Mouse (Mus musculus) liver, adult (tissue): Measurements from ENCODE around the gene Reep1.

Source experiments
- GATA4 ChIP-seq: IDR thresholded peaks from 2 replicates; pipeline ENCODE4 v1.6.1; 2014; ENCODE audit warnings: mild to moderate bottlenecking, low read length; ENCODE audit not compliant: insufficient replicate concordance

The Reep1 gene

DNA sequence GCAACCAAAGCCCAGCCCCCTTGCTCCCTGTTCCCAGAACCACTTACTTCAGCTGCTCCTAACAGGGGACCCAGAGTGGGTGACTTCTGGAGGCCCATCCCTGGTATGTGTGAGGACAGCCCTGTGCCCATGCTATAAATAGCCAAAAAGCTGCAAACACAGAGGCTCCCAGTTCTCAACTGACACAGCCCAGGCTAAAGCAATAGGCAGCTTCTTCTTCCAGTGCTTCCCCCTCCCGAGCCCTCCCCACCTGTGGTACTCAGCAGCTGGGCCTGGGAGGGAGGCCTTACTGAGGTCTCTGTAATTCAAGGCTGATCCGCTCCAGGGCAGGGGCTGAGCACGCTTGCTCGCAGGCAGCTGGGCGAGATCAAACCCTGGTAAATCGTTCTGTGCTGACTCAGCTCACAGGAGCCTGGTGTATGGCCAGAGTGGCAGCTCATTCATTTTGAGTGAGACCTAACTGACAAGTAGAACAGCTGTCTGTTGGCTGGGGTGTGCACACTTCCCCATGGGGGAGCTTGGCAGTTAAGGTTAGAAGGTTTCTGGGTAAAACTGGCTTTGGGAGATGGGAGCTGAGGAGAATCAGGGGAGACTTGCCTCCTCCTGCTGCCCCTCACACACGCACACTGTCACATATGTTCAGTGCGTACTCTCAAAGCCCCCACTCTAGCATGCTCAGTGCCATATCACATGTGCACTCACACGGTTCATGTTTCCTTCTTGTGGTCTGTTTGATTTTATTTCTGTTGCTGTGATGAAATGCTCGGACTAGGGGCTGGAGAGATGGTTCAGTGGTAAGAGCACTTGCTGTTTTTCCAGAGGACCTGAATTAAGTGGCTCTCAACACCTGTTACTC, 49.9 kb downstream of the Reep1 start:
- no peak for TF ChIP-seq GATA4

DNA sequence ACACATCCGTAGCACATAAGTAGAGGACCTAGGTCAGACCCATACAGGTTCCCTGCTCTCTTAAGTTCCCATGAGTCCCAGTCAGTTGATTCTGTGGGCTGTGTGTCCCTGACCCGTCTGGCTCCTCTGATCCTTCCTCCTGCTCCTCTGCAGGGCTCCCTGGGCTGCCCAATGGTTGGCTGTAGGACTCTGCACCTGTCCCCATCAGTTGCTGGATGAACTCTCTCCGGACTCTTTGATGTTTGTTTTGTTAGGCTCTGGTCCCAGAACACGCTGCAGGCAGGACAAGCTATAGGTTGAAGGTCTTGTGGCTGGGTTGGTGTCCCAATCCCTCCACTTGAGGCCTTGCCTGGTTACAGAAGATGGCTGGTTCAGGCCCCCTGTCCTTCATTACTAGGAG, 51.4 kb downstream of the Reep1 start:
- no peak for TF ChIP-seq GATA4

DNA sequence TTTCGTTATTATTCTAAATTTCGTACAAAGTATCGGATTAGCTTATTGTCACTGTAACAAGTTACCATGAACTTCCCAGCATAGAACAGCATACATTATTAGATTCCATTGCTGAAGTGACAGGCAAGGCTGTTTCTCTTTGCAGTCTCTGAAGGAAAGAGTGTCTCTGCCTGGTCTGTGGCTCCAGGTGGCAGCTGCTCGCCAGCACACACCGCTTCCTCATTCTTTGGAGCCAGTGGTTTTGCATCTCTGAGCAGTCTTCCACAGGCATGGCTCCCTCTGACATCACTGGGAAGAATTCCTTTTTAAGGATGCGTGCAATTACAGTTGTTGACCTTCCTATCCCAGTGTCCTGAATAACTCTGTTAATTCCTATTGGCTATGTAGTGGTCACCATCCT, 52.7 kb downstream of the Reep1 start:
- TF ChIP-seq GATA4 = no peak

DNA sequence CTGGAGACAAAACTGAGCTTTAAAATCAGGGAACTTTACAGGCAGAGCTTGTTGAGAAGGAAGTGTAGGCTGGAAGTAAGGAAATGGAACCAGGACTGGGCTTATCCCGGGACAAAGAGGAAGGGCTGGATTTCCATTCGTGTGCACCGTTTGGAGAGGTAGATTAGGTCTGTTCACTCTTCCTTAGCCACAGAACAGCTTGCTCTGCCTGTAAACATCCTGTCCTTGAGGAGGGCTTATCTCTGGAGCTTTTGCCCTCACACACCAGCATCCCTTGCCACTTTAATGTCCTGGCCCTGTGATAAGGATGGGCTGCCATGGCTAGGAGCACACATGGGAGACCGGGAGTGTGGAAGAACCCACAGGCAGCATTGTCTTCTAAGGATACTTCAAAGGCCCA, 60.4 kb downstream of the Reep1 start:
- peak; percentile 66; the same call in 1 of the 2 replicates for TF ChIP-seq GATA4

DNA sequence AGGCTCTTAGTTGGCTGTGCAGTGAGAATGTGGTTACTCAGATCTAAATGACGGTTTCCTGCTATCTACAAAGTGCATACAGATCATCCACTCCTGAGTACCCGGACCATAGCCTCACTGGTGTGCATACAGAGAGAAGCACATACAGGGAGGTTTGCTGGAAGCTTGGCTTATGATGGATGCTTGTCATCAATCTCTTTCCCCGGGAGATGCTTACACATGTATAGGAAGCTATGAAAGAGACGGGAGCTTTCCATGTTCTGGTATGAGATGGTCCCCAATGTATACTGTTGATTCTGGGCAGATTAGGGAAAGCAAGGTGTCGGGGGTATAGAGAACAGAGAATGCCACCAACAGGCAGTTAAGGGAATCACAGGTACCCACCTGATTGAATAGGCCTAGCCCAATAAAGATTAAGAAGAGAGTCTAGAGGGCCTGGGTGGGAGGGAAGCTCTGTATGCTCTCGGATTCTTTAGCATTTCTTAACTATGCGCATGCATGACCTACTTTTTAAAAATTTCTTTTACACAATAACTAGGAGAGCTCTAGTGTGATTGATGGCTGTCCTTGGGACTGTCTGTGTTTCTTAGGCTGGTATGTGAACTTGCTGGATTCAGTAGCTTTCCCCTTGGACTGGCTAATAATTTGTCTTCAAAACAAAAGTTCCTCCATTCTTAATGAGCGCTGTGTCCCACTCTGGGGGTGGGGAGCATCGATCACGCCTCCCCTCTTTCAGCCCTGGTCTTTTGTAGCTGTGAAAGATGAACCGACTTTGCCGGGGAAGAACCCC, 62.7 kb downstream of the Reep1 start:
- no peak for TF ChIP-seq GATA4

DNA sequence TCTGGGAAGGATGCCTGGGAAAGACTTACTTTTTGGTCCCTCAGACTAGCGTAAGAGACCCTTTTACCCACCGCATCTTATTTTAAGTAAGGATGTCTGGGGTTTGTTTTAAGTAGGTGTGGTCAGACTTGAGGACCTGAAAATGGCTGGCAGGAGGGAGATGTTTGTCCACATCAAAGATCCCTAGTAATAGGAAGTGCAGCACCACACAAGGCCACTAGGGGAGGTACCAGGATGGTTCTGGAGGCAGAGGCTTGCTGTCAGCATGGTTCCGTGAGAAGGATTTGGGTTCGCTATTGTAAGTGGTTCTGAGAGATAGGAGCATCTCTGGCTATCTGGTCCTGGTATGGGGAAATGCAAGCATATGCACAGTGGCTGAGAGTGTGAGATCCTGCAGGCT, 63.5 kb downstream of the Reep1 start:
- no peak for TF ChIP-seq GATA4

DNA sequence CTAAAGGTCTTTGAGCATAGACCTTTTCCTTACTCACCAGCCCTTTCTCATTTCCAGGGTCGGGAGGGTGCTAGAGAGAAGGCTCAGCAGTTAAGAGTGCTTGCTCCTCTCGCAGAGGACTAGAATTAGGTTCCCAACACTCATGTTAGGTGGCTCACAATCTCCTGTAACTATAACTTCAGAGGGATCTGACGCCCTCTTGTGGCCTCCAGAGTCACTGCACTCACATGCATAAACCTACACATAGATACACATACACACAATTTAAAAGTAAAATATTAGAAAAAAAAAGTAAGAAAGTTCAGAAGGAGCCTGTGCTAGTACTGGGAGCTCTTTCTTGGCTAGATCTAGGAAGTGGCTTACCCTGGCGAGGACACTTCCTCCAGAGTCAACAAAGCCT, 63.9 kb downstream of the Reep1 start:
- no peak for TF ChIP-seq GATA4

DNA sequence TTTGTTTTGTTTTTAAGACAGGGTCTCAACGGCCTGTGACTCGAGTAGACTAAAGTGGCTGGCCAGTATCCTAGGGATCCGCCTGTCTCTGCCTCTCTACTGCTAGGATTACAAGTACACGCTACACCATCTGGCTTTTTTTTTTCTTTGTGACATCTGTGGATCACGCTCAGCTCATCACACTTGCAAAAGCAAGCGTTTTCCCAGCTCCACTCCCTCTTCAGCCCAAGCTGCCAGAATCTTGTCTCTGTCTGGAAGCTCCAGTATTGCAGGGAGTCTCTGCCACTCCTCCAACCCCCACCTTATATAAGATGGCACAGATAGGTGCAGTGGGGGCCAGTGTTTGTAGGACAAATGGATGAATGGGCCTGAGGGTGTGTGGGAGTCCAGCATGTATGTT, 64.8 kb downstream of the Reep1 start:
- TF ChIP-seq GATA4 = no peak

DNA sequence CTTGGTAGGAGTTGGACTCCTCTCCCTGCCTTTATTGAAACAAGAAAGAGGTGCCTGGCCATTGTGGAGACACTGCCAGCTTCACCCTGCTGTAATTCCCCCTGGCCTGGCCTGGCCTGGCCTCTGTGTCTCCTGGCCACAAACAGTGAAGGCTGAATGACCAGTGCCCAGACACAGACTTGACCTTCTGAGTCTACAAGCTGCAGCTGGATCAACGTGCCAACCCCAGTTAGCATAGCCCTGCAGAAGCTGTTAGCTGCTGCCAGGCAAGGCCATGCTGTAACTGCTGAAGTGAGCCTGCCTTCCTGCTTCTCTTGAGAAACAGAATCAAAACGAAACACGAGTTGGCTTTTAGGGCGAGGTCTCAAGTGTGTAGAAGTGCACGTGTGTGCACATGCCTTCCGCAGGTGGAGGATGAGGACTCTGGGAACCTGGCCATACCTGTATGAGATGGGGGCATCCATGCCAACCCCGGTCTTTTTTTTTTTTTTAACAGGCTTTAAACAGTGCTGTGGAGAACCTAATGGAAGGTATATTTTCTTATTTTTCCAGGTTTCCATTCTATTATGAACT, 65.4 kb downstream of the Reep1 start:
- TF ChIP-seq GATA4 = no peak

DNA sequence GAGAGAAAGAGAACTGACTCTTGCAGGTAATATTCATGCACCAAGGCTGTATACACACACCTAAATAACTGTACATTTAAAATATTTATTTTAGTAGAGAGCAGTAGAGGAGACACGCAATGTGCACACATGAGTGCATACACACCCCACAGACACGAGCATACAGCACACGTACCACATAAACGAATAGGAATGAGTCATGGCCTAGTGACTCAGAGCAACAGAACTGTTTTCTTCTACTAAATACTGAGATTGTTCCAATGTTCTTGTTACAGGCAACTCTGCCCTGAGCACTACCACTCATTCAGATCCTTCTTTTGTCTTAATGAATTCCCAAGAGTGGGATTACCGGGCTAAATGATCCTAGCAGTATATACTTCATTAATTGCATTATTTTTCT, 70.7 kb downstream of the Reep1 start:
- no peak for TF ChIP-seq GATA4

DNA sequence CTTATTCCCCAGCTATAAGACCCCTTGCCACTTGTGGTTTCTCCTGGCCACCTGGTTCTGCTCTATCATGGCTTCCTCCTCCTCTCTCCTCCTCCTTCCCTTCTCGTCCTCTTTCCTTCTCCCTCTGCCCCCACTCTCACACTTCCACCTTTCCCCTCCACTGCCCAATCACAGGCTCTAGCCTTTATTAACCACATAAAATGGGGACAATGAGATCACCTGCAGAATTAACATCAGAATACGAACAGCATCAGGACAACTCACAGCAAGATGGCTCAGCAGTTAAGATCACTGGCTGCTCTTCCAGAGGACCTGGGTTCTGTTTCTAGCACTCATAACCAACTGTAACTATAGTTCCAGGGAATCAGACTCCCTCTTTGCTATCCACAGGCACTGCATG, 72.5 kb downstream of the Reep1 start:
- no peak for TF ChIP-seq GATA4

DNA sequence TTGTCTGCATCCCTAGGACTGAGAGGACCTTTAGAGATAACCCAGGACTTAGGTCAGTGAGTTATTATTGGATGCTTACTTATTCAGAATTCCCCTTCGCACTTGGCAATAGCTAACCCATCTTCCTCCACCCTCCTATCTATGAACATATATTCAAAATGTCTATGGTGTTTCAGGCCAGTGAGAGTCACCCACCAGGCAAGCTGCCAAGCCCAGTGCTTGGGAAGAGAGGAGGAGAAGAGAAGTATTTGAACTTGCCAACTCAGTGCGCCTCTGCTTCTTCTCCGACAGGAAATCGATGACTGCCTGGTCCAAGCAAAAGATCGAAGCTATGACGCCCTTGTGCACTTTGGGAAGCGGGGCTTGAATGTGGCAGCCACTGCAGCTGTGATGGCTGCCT, 73.1 kb downstream of the Reep1 start:
- TF ChIP-seq GATA4 = no peak

DNA sequence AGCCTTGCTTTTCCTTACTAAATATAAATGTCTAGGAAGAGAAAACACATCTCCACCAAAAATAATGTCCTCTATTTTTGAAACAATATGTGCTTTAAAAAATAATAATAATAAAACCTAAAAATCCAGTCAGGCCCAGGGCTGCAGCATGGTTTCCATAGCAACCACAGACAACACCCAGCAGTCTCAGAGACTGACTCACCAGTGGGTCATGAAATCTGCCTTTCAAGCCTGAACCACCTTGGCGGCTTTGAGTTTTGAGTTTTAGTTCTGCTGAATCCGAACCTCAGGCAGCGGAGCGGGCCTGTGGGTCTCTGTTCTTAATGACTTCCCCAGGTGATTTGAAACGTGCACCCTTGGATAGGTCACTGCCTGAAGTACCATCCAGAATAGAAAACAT, 75.8 kb downstream of the Reep1 start:
- no peak for TF ChIP-seq GATA4

DNA sequence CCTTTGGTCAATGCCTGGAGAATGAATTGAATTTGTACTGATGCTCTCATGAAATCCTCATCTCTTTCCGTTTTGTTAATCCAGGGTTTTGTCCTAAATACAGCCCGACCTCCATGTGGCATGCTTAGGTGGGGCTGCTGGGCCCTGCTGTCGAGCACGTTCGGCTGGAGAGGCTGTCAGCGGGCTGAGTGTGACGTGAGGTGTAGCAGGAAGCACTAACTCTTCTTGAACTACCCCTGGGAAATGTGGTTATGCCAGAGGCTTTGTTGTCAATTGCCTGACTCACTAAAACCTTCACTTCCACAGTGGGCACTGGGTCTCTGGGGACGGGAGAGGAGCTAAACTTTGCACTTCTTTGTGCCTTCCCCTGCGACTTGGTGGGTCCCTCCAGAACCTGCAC, 81.0 kb downstream of the Reep1 start:
- no peak for TF ChIP-seq GATA4

DNA sequence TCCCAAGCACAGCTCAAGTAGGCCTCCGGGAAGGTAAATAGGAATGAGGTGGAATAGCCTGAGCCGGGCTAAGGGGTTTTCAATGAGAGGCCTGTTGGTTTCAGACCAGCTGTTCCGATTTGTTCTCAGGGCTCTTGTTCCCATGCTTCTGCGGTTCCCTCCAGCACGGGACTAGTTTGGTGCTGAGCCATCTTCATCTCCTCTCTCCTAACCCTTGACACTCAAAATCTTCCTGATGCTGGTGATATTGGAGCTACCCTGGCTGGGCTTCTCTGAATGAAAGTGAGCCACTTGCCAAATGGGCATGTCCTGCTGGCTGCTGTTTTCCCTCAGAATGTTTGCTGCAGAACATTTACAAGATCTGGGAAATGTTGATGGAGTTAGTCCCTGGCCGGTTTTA, 84.4 kb downstream of the Reep1 start:
- no peak for TF ChIP-seq GATA4

DNA sequence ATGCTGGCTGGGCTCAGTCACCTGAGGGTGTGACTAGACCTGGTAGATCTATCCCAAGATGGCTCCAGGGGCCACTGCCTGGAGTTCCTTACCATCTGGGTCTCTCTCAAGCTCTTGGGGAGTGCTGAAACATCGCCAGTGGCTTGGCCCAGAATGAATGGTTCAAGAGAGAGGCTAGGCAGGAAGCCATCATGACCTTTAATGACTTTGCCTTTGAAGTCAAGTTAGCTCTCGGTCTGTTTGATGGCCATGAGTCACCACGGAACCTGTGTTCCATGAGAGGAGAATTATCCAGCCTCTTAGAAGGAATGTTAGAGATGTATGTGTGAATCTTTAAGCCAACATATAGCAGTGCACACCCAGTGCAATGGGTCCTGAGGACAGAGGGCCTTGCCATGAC, 92.0 kb downstream of the Reep1 start:
- no peak for TF ChIP-seq GATA4
